Mouse (Mus musculus): Measurements from ENCODE around the gene Cenpl. TPM values are rescaled to one million over a fixed set of nuclear protein-coding genes. Genes with fewer than 3 reads are reported as not detected.

The Cenpl gene
- polyA plus RNA-seq, 1 experiment from 2014 or later, result 45.1 TPM

- Histone ChIP-seq H3K27me3 (ENCODE audit: poor library complexity, severe bottlenecking) (no peaks in the 10 kb centered on the region), H3K36me3 (replicated peaks) (peaks cover 26% of the 10 kb centered on the region), H3K9me3 (no peaks in the 10 kb centered on the region), H3K27ac (peak overlapping the region; percentile 93), H3K4me3 (peak overlapping the region; percentile 74), H3K4me1 (peaks cover 42% of the 10 kb centered on the region)
- DNase-seq (ENCODE audit: extremely low spot score, low spot score), result no peak
- WGBS, result under 1% methylated on average over 12 of the region's 12 CpGs
Observed at GRCm38 (mm10) chr1:161071272-161071620, 733 bp downstream of the Cenpl start.

- H3K4me1 ChIP-seq, result peaks cover 28% of the 10 kb centered on the region
- no peak overlapping the region for H3K27ac ChIP-seq
- no peaks in the 10 kb centered on the region for H3K27me3 ChIP-seq (ENCODE audit: poor library complexity, severe bottlenecking)
- H3K9me3 ChIP-seq, result no peaks in the 10 kb centered on the region
- H3K36me3 ChIP-seq (replicated peaks), result peaks cover 70% of the 10 kb centered on the region
- no peak for DNase-seq (ENCODE audit: extremely low spot score, low spot score)
- H3K4me3 ChIP-seq, result no peak overlapping the region
- 90% methylated on average over 6 of the region's 6 CpGs for WGBS
Observed at GRCm38 (mm10) chr1:161076238-161076637, 5.7 kb downstream of the Cenpl start.

GRCm38 (mm10) chr1:161077243-161077642, 6.7 kb downstream of the Cenpl start:
- no peak overlapping the region for H3K27ac ChIP-seq
- peaks cover 19% of the 10 kb centered on the region for H3K4me1 ChIP-seq
- no peak for DNase-seq (ENCODE audit: extremely low spot score, low spot score)
- H3K36me3 ChIP-seq (replicated peaks), result peaks cover 78% of the 10 kb centered on the region
- H3K27me3 ChIP-seq (ENCODE audit: poor library complexity, severe bottlenecking), result no peaks in the 10 kb centered on the region
- WGBS, result 94% methylated on average over 3 of the region's 3 CpGs
- no peak overlapping the region for H3K4me3 ChIP-seq
- H3K9me3 ChIP-seq, result no peaks in the 10 kb centered on the region

DNA sequence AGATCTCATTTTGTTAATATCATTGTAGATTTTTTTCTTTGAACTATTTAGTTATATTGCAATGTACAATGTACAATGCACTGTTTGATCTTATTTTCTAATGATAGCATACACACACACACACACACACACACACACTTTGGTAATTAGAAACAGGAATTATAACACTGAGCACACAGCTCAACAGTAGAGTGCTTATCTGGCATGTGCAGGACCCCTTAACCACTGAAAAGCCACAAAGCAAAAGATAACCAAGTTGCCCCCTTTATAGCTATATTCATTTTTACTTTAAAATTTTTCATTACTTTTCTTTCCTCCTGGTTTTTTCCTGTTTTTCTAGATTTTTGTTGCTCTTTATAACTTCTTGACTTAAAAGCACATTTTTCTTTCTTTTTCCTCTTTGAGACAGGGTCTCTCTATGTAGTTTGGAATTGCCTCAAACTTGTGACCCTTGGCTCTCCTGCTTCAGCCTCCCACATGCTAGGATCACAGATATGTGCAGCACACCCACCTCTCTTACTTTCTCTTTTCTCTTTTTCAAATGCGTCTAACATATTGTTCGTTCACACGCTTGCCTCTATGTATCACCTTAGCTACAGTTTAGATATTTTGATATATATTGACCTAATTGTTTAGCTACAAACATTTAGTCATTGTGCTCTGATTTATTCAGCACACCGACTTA, 29.4 kb downstream of the Cenpl start:
- Histone ChIP-seq H3K36me3 (replicated peaks) (peaks cover 61% of the 10 kb centered on the region), H3K9me3 (no peaks in the 10 kb centered on the region), H3K27me3 (ENCODE audit: poor library complexity, severe bottlenecking) (no peaks in the 10 kb centered on the region), H3K4me1 (no peaks in the 10 kb centered on the region), H3K4me3 (no peak overlapping the region), H3K27ac (no peak overlapping the region)
- no peak for DNase-seq (ENCODE audit: extremely low spot score, low spot score)
- WGBS, result 97% methylated on average over 4 of the region's 4 CpGs

- H3K27me3 ChIP-seq (ENCODE audit: poor library complexity, severe bottlenecking), result no peaks in the 10 kb centered on the region
- DNase-seq (ENCODE audit: extremely low spot score, low spot score), result no peak
- peaks cover 54% of the 10 kb centered on the region for H3K36me3 ChIP-seq (replicated peaks)
- 94% methylated on average over 1 of the region's 1 CpGs for WGBS
- no peaks in the 10 kb centered on the region for H3K9me3 ChIP-seq
- no peak overlapping the region for H3K27ac ChIP-seq
- H3K4me1 ChIP-seq, result no peaks in the 10 kb centered on the region
- no peak overlapping the region for H3K4me3 ChIP-seq
Observed at GRCm38 (mm10) chr1:161103842-161104241, 33.3 kb downstream of the Cenpl start.

DNA sequence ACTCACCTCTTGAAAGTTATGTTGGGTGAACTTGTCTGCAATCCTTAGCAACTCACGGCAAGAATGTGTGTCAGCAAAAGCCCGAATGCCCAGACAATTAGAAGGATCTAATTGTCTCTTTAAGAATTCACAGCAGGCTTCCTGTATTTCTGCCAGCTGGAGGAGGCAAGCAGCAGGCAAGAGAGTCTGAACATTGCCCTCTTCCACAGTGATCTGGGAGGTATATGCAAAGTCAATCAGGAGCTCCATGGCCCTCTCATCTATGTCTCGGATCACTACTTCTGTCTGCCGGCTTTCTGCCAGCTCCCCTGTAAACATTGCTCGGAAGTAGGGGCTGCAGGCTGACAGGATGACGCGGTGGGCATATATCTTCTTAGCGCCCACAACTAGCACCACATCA, 38.7 kb downstream of the Cenpl start:
- no peaks in the 10 kb centered on the region for H3K27me3 ChIP-seq (ENCODE audit: poor library complexity, severe bottlenecking)
- no peak for DNase-seq (ENCODE audit: extremely low spot score, low spot score)
- peaks cover 36% of the 10 kb centered on the region for H3K36me3 ChIP-seq (replicated peaks)
- no peaks in the 10 kb centered on the region for H3K9me3 ChIP-seq
- WGBS, result 92% methylated on average over 8 of the region's 8 CpGs
- no peak overlapping the region for H3K27ac ChIP-seq
- H3K4me1 ChIP-seq, result no peaks in the 10 kb centered on the region
- H3K4me3 ChIP-seq, result no peak overlapping the region

DNA sequence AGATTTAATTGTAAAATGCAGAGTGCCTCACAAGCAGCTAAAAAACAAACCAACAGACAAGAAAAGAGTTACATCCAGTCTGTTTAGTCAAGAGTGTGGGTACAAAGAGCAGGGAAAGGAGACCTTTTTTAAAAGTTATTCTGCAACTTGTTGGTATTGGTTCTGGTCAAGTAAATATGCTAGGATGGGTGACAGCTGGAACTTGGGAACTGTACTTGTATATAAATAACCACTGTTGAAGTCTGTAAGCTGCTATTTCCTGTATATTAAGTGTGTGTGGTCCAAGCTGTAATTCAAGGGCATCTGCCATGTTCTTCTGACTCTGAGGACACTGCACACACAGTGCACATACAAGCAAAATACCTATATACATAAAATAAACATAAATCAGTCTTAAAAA, 44.1 kb downstream of the Cenpl start:
- H3K27ac ChIP-seq, result no peak overlapping the region

GRCm38 (mm10) chr1:161122661-161123418, 52.3 kb downstream of the Cenpl start:
- Histone ChIP-seq H3K27me3 (ENCODE audit: poor library complexity, severe bottlenecking) (no peaks in the 10 kb centered on the region), H3K4me1 (no peaks in the 10 kb centered on the region), H3K27ac (no peak overlapping the region), H3K36me3 (replicated peaks) (peaks cover 16% of the 10 kb centered on the region), H3K9me3 (no peaks in the 10 kb centered on the region), H3K4me3 (no peak overlapping the region)
- 91% methylated on average over 10 of the region's 10 CpGs for WGBS
- DNase-seq (ENCODE audit: extremely low spot score, low spot score), result no peak

More for the DNA sequence above, 44.1 kb downstream of the Cenpl start:
- no peaks in the 10 kb centered on the region for H3K27me3 ChIP-seq (ENCODE audit: poor library complexity, severe bottlenecking)
- no peaks in the 10 kb centered on the region for H3K4me1 ChIP-seq
- DNase-seq (ENCODE audit: extremely low spot score, low spot score), result no peak
- peaks cover 2% of the 10 kb centered on the region; the same call in 1 of the 2 replicates for H3K36me3 ChIP-seq (replicated peaks)
- H3K4me3 ChIP-seq, result no peak overlapping the region
- no peaks in the 10 kb centered on the region for H3K9me3 ChIP-seq

DNA sequence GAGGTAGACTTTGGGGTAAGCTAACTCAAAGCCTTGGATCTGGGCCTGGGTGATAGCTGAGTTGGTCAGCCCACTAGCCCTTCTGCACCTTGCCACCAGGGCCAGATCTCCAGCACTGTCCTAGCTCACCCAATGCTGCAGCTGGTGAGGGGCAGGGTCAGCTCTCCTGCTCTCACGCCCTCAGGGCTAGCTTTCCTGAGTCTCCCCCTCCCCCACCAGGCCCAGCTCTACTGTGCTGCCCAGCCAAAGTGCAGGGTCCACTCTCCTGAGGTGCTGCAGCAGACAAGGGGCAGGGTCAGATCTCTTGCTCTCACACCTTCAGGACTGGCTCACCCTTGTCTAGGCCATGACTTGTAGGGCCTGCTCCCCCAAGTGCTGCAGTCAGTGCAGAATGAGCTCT, 55.9 kb downstream of the Cenpl start:
- no peaks in the 10 kb centered on the region for H3K27me3 ChIP-seq (ENCODE audit: poor library complexity, severe bottlenecking)
- WGBS, result 53% methylated on average over 1 of the region's 1 CpGs
- peaks cover 16% of the 10 kb centered on the region for H3K4me1 ChIP-seq
- no peaks in the 10 kb centered on the region for H3K9me3 ChIP-seq
- H3K4me3 ChIP-seq, result no peak overlapping the region
- no peak overlapping the region for H3K27ac ChIP-seq
- no peak for DNase-seq (ENCODE audit: extremely low spot score, low spot score)
- peaks cover 9% of the 10 kb centered on the region for H3K36me3 ChIP-seq (replicated peaks)

DNA sequence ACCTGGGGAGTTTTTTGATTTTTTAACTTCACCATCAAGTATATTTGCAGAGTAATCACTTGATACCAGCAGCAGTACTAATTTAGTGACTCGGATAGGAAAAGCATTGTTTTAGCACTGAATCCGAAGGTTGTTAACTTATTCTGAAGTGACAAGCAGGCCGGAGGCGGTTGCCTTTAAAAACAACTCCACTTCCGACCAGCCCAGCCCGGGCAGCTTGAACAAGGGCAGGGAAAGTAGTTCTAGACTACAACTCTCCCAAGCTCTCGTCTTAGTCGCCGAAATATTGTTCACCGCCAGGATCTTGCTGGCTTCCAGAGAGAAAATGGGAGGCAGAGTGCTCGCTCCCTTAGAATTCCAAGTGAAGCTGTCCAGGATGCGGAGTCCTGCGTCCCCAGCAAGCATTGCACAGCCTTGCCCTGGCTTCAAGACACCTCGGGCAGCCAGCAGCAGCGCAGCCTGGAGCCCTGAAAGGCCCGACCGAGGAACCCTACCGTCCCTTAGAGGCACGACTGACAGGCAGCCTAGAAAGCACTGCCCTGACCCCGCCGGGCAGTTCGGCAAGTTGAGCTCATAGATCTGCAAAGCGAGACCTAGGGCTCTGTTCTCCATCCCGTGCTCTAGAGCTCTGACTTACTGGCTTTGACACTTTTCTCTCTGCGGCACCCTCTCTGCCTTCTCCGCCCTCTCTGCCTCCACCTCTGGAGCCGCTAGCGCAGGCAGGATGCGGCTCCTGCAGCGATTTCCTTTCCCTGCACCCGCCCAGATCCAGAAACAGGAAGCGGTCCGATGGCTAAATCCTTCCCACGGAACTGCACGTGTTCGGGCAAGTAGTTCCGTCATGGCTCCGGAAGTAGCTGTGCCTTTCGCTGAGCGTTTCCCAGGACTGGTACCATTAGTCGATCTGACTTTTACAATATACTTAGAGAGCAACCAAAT, 60.5 kb downstream of the Cenpl start, which contains the start of gene Klhl20:
TSS of gene Klhl20 (minus strand) at position 786 of the 939 bp plus-strand sequence.
- Histone ChIP-seq H3K27ac (peak within 1 kb of the TSS; percentile 88), H3K4me1 (peaks cover 19% of the 10 kb centered on the region), H3K4me3 (peak within 1 kb of the TSS; percentile 86), H3K36me3 (replicated peaks) (peaks cover 9% of the 10 kb centered on the region), H3K9me3 (no peaks in the 10 kb centered on the region), H3K27me3 (ENCODE audit: poor library complexity, severe bottlenecking) (no peaks in the 10 kb centered on the region)
- 4% methylated on average over 41 of the region's 41 CpGs for WGBS
- DNase-seq (ENCODE audit: extremely low spot score, low spot score), result peak; percentile 93

All from forebrain, embryonic 10.5 days (tissue).